Mouse (Mus musculus) thymus, adult 2 months (tissue): ENCODE measurements around the gene Rft1.

Source experiments
- CTCF ChIP-seq: fragments of 200-500 bp; IDR thresholded peaks from 2 replicates; pipeline ENCODE4 v1.5.1; 2012; ENCODE audit warnings: mild to moderate bottlenecking, control low read depth, low read length, moderate library complexity, borderline replicate concordance; ENCODE audit not compliant: control insufficient read depth, poor library complexity, insufficient read depth; ENCODE audit errors: extremely low read depth
- POLR2A ChIP-seq: fragments of 200-500 bp; IDR thresholded peaks from 2 replicates; pipeline ENCODE4 v1.6.1; 2012; ENCODE audit warnings: mild to moderate bottlenecking, low read length, control low read depth, moderate library complexity; ENCODE audit not compliant: control insufficient read depth, poor library complexity, insufficient read depth; ENCODE audit errors: extremely low read depth

- TF ChIP-seq CTCF (no peak), POLR2A (no peak)
These were observed 44.7 kb upstream of the Rft1 start for GRCm38 (mm10) chr14:30609499-30609898.
